Mouse (Mus musculus) macrophage (primary cell): ENCODE measurements around the gene Tmem202. TPM values are rescaled to one million over a fixed set of nuclear protein-coding genes. Genes with fewer than 3 reads are reported as not detected.

Source experiments
- H3K27ac ChIP-seq: fragments of 350-480 bp; formaldehyde crosslinking; 2 replicates; pipeline ENCODE4 v1.9.0; 2021
- H3K36me3 ChIP-seq: fragments of 350-480 bp; formaldehyde crosslinking; 2 replicates; pipeline ENCODE4 v1.9.0; 2021; ENCODE audit errors: inconsistent target
- H3K4me3 ChIP-seq: fragments of 350-480 bp; formaldehyde crosslinking; 2 replicates; pipeline ENCODE4 v1.9.0; 2021; ENCODE audit errors: inconsistent target
- H3K79me2 ChIP-seq: fragments of 350-480 bp; formaldehyde crosslinking; 2 replicates; pipeline ENCODE4 v1.9.0; 2021; ENCODE audit errors: inconsistent target
- WGBS: methylation state at CpG from one replicate; pipeline ENCODE4 v1.1.7; 2026; ENCODE audit warnings: inconsistent platforms; ENCODE audit not compliant: missing documents; 5-methylcytosine and 5-hydroxymethylcytosine counted together
- polyA plus RNA-seq: library from polyadenylated mRNA; stranded (reverse); fragments of 250-400 nt; gene quantifications from 3 replicates; pipeline ENCODE4 v1.2.4, GENCODE M21; 2018; ENCODE audit warnings: inconsistent platforms
- total RNA-seq, 78 experiments: library from RNA; depleted of rRNA; stranded (reverse); fragments of 250-400 nt; gene quantifications; 1 replicate in 9 of 78; 2 replicates in 24 of 78; 3 replicates in 43 of 78; 4 replicates in 2 of 78; pipeline ENCODE4 v1.2.4; 2018; ENCODE audit warnings: inconsistent platforms in 56 of 78

The Tmem202 gene
- 1 to 10 TPM in 23 of 26 experiments, under 1 TPM in 2, not detected in 1; 0.57 to 9.3 (median 3.9) TPM for total RNA-seq (2018; cell fraction: chromatin; rRNA removed)
- total RNA-seq (2018; cell fraction: cytosol; rRNA removed) = 1 to 10 TPM; 2.9 to 6.7 (median 4.3) TPM
- total RNA-seq (2018; cell fraction: nucleus; rRNA removed) = 1 to 10 TPM; 1.4 to 8.6 (median 3.1) TPM
- polyA plus RNA-seq = 4.2 to 5.7 TPM (median 5.0 TPM) in 3 replicates

GRCm38 (mm10) chr9:59539441-59540137 lies at the start of gene Tmem202, which contains the start of gene Hexa:
Tmem202 (minus strand) TSS chr9:59539847.
Hexa (plus strand) TSS chr9:59539540.
- peaks cover 52% of the 10 kb centered on the region for H3K79me2 ChIP-seq
- peak within 1 kb of the TSS; percentile 76 for H3K4me3 ChIP-seq
- H3K36me3 ChIP-seq = no peaks in the 10 kb centered on the region
- peak within 1 kb of the TSS; percentile 99 for H3K27ac ChIP-seq
- WGBS = under 1% methylated on average over 50 of the region's 55 CpGs

- H3K4me3 ChIP-seq = no peak overlapping the region
- H3K27ac ChIP-seq = no peak overlapping the region
- no peaks in the 10 kb centered on the region for H3K36me3 ChIP-seq
- 46% methylated on average over 12 of the region's 12 CpGs for WGBS
- no peaks in the 10 kb centered on the region for H3K79me2 ChIP-seq
Observed at GRCm38 (mm10) chr9:59588710-59589671, 49.3 kb upstream of the Tmem202 start.

GRCm38 (mm10) chr9:59588252-59588651 lies 48.6 kb upstream of the Tmem202 start:
- 72% methylated on average over 5 of the region's 5 CpGs for WGBS
- Histone ChIP-seq H3K4me3 (no peak overlapping the region), H3K79me2 (no peaks in the 10 kb centered on the region), H3K27ac (no peak overlapping the region), H3K36me3 (no peaks in the 10 kb centered on the region)

- WGBS = 8% methylated on average over 13 of the region's 13 CpGs
- no peaks in the 10 kb centered on the region for H3K36me3 ChIP-seq
- H3K79me2 ChIP-seq = no peaks in the 10 kb centered on the region
- no peak overlapping the region for H3K4me3 ChIP-seq
- H3K27ac ChIP-seq = no peak overlapping the region
Observed at GRCm38 (mm10) chr9:59584871-59585308, 45.2 kb upstream of the Tmem202 start.

GRCm38 (mm10) chr9:59578505-59578867 lies 38.8 kb upstream of the Tmem202 start:
- 2% methylated on average over 12 of the region's 20 CpGs for WGBS
- H3K27ac ChIP-seq = no peak overlapping the region
- no peaks in the 10 kb centered on the region for H3K79me2 ChIP-seq
- no peaks in the 10 kb centered on the region for H3K36me3 ChIP-seq
- H3K4me3 ChIP-seq = no peak overlapping the region

GRCm38 (mm10) chr9:59577844-59578504 lies 38.3 kb upstream of the Tmem202 start, which contains the start of gene Celf6:
Celf6 (plus strand) TSS chr9:59577917.
- H3K36me3 ChIP-seq = no peaks in the 10 kb centered on the region
- 1% methylated on average over 40 of the region's 61 CpGs for WGBS
- no peak within 1 kb of the TSS for H3K27ac ChIP-seq
- peak within 1 kb of the TSS; percentile 5 for H3K4me3 ChIP-seq
- H3K79me2 ChIP-seq = no peaks in the 10 kb centered on the region

GRCm38 (mm10) chr9:59577401-59577800 lies 37.8 kb upstream of the Tmem202 start:
- H3K4me3 ChIP-seq = peak overlapping the region; percentile 5
- 24% methylated on average over 11 of the region's 13 CpGs for WGBS
- no peaks in the 10 kb centered on the region for H3K36me3 ChIP-seq
- no peak overlapping the region for H3K27ac ChIP-seq
- no peaks in the 10 kb centered on the region for H3K79me2 ChIP-seq

GRCm38 (mm10) chr9:59571852-59572251 lies 32.2 kb upstream of the Tmem202 start:
- Histone ChIP-seq H3K4me3 (no peak overlapping the region), H3K36me3 (no peaks in the 10 kb centered on the region), H3K79me2 (no peaks in the 10 kb centered on the region), H3K27ac (no peak overlapping the region)
- 75% methylated on average over 2 of the region's 2 CpGs for WGBS

GRCm38 (mm10) chr9:59567111-59567510 lies 27.5 kb upstream of the Tmem202 start:
- Histone ChIP-seq H3K4me3 (no peak overlapping the region), H3K36me3 (peaks cover 32% of the 10 kb centered on the region), H3K79me2 (peaks cover 3% of the 10 kb centered on the region; the same call in 1 of the 2 replicates), H3K27ac (no peak overlapping the region)
- 10% methylated on average over 6 of the region's 6 CpGs for WGBS

GRCm38 (mm10) chr9:59565600-59565999 lies 26.0 kb upstream of the Tmem202 start:
- 20% methylated on average over 4 of the region's 4 CpGs for WGBS
- H3K79me2 ChIP-seq = peaks cover 18% of the 10 kb centered on the region; the same call in 1 of the 2 replicates
- peaks cover 47% of the 10 kb centered on the region for H3K36me3 ChIP-seq

GRCm38 (mm10) chr9:59553719-59554118 lies 14.1 kb upstream of the Tmem202 start:
- Histone ChIP-seq H3K79me2 (peaks cover 99% of the 10 kb centered on the region), H3K36me3 (peaks cover 80% of the 10 kb centered on the region), H3K27ac (no peak overlapping the region), H3K4me3 (no peak overlapping the region)
- 93% methylated on average over 4 of the region's 4 CpGs for WGBS

More at GRCm38 (mm10) chr9:59565600-59565999, 26.0 kb upstream of the Tmem202 start:
- no peak overlapping the region for H3K27ac ChIP-seq
- H3K4me3 ChIP-seq = no peak overlapping the region

- Histone ChIP-seq H3K4me3 (no peak overlapping the region), H3K36me3 (peaks cover 69% of the 10 kb centered on the region), H3K27ac (no peak overlapping the region), H3K79me2 (peaks cover 99% of the 10 kb centered on the region)
- 95% methylated on average over 5 of the region's 5 CpGs for WGBS
Observed at GRCm38 (mm10) chr9:59552610-59553009, 13.0 kb upstream of the Tmem202 start.

- no peak overlapping the region for H3K4me3 ChIP-seq
- H3K79me2 ChIP-seq = peaks cover 99% of the 10 kb centered on the region
- H3K36me3 ChIP-seq = peaks cover 61% of the 10 kb centered on the region
- 45% methylated on average over 3 of the region's 3 CpGs for WGBS
- H3K27ac ChIP-seq = peak overlapping the region; percentile 50
Observed at GRCm38 (mm10) chr9:59551620-59552031, 12.0 kb upstream of the Tmem202 start.

- Histone ChIP-seq H3K27ac (peak overlapping the region; percentile 50), H3K4me3 (no peak overlapping the region), H3K79me2 (peaks cover 99% of the 10 kb centered on the region), H3K36me3 (peaks cover 60% of the 10 kb centered on the region)
- 25% methylated on average over 5 of the region's 5 CpGs for WGBS
Observed at GRCm38 (mm10) chr9:59551017-59551416, 11.4 kb upstream of the Tmem202 start.
